Mouse (Mus musculus) brain, embryonic 14.5 days (tissue): ENCODE results near the gene Cul4a. TPM values are rescaled to one million over a fixed set of nuclear protein-coding genes. Genes with fewer than 3 reads are reported as not detected.

Experiments
- DNase-seq: peaks from one replicate; pipeline ENCODE4 v3.0.0-alpha.2; 2011; ENCODE audit warnings: low read depth
- CTCF ChIP-seq: fragments of 200-500 bp; IDR thresholded peaks from 2 replicates; pipeline ENCODE4 v1.5.1; 2012; ENCODE audit warnings: inconsistent platforms, mild to moderate bottlenecking, moderate library complexity, borderline replicate concordance; ENCODE audit not compliant: insufficient read depth, insufficient read length; ENCODE audit errors: extremely low read depth
- POLR2A ChIP-seq: fragments of 200-500 bp; IDR thresholded peaks from 2 replicates; pipeline ENCODE4 v1.6.1; 2012; ENCODE audit warnings: mild to moderate bottlenecking, inconsistent platforms, borderline replicate concordance; ENCODE audit not compliant: poor library complexity, insufficient read depth, insufficient read length, severe bottlenecking; ENCODE audit errors: extremely low read depth
- polyA plus RNA-seq: library from polyadenylated mRNA; depleted of rRNA; stranded (reverse); fragments of >200 nt; gene quantifications from 2 replicates; pipeline ENCODE4 v1.2.3, GENCODE M21; 2012

Gene Cul4a
- polyA plus RNA-seq, 1 experiment = 67.6 TPM

GRCm38 (mm10) chr8:13150929-13151328 lies 45.5 kb downstream of the Cul4a start:
- no peak for DNase-seq
- TF ChIP-seq POLR2A (no peak), CTCF (no peak)

- TF ChIP-seq CTCF (no peak), POLR2A (no peak)
- DNase-seq = no peak
Observed at GRCm38 (mm10) chr8:13154099-13154498, 48.7 kb downstream of the Cul4a start.

GRCm38 (mm10) chr8:13155358-13155757 lies 49.9 kb downstream of the Cul4a start:
- DNase-seq = no peak
- no peak for TF ChIP-seq CTCF
- no peak for TF ChIP-seq POLR2A

GRCm38 (mm10) chr8:13156327-13157097 lies 51.1 kb downstream of the Cul4a start:
- DNase-seq = no peak
- TF ChIP-seq POLR2A = no peak

- TF ChIP-seq POLR2A = peak; percentile 86
- no peak for TF ChIP-seq CTCF
- peak; percentile 99 for DNase-seq
Observed at GRCm38 (mm10) chr8:13158718-13159376, 53.4 kb downstream of the Cul4a start, which contains the start of gene Lamp1. TSS of gene Lamp1 (plus strand) at chr8:13159161.

GRCm38 (mm10) chr8:13159377-13159881 lies 54.0 kb downstream of the Cul4a start:
- peak; percentile 9 for DNase-seq
- TF ChIP-seq POLR2A = no peak
- no peak for TF ChIP-seq CTCF

GRCm38 (mm10) chr8:13160691-13161090 lies 55.3 kb downstream of the Cul4a start:
- TF ChIP-seq POLR2A = no peak
- DNase-seq = no peak

- no peak for DNase-seq
- TF ChIP-seq POLR2A (no peak), CTCF (no peak)
Observed at GRCm38 (mm10) chr8:13162098-13162497, 56.7 kb downstream of the Cul4a start.

GRCm38 (mm10) chr8:13163563-13163962 lies 58.1 kb downstream of the Cul4a start:
- TF ChIP-seq POLR2A = no peak
- no peak for TF ChIP-seq CTCF

GRCm38 (mm10) chr8:13164361-13164760 lies 58.9 kb downstream of the Cul4a start:
- TF ChIP-seq POLR2A = no peak
- DNase-seq = no peak

More at GRCm38 (mm10) chr8:13163563-13163962, 58.1 kb downstream of the Cul4a start:
- DNase-seq = no peak

- no peak for DNase-seq
- TF ChIP-seq POLR2A (no peak), CTCF (no peak)
Observed at GRCm38 (mm10) chr8:13170510-13170909, 65.1 kb downstream of the Cul4a start.

GRCm38 (mm10) chr8:13174305-13174704 lies 68.9 kb downstream of the Cul4a start:
- DNase-seq = no peak
- TF ChIP-seq POLR2A (no peak), CTCF (no peak)
